Mouse (Mus musculus) stomach, postnatal 0 days (tissue): ENCODE measurements around the gene Slc38a7.

Source experiments
- CTCF ChIP-seq: IDR thresholded peaks from 2 replicates; pipeline ENCODE4 v1.5.1; 2016; ENCODE audit warnings: antibody characterized with exemption, low read depth, mild to moderate bottlenecking, moderate library complexity
- EP300 ChIP-seq: optimal IDR thresholded peaks from 2 replicates; pipeline ENCODE3; 2016; ENCODE audit warnings: antibody characterized with exemption

DNA sequence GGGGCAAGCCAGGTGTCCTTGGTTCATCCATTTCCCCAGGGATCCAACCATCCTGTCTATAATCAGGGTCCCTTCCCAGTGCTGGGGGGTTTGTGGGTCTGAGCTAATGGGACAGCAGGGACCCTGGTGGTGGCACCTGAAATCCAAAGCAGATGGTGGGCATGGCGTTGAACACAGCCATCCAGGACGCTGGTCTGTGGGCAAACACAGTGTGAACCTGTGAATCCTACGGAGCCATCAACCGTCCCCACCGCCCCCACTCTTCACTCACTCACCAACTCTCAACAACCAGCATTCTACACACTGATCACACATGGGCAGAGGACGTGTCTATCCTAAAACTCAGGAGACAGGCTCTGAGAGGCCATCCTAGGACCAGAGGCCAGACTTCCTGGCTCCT, 9.4 kb downstream of the Slc38a7 start:
- TF ChIP-seq EP300 = no peak
- no peak for TF ChIP-seq CTCF
